Mouse (Mus musculus) retina, adult 2 months (tissue): ENCODE measurements at regions not wholly inside any gene's neighbourhood (a gene's known extent, or its start where the extent isn't known, plus 50 kb on each side); places are given as distances from the start of the nearest gene placed in this dataset.

Source experiments
- DNase-seq: peaks from one replicate; pipeline ENCODE4 v3.0.0-alpha.2; 2012; ENCODE audit warnings: low read depth, low spot score

- no peak for DNase-seq
Observed at GRCm38 (mm10) chr11:43952151-43952550, 51.1 kb upstream of the Adra1b start.

GRCm38 (mm10) chr11:43958241-43958975 is 57.4 kb upstream of the Adra1b start:
- DNase-seq, result no peak

DNA sequence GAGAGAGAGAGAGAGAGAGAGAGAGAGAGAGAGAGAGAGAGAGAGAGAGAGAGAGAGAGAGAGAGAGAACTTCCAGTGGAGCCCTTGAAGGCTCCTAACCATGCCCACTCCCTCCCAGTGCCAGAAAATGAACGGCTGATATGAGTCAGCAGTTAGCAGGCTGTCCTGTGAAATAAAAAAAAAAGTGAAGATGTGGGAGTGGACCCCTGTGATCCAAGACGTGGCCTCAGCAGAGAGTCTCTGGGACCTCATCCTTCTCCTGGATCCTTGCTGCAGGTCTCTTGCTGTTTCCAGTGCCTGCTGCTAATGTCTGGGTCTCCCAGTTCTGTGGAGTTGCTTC is 57.9 kb upstream of the Adra1b start:
- no peak for DNase-seq

DNA sequence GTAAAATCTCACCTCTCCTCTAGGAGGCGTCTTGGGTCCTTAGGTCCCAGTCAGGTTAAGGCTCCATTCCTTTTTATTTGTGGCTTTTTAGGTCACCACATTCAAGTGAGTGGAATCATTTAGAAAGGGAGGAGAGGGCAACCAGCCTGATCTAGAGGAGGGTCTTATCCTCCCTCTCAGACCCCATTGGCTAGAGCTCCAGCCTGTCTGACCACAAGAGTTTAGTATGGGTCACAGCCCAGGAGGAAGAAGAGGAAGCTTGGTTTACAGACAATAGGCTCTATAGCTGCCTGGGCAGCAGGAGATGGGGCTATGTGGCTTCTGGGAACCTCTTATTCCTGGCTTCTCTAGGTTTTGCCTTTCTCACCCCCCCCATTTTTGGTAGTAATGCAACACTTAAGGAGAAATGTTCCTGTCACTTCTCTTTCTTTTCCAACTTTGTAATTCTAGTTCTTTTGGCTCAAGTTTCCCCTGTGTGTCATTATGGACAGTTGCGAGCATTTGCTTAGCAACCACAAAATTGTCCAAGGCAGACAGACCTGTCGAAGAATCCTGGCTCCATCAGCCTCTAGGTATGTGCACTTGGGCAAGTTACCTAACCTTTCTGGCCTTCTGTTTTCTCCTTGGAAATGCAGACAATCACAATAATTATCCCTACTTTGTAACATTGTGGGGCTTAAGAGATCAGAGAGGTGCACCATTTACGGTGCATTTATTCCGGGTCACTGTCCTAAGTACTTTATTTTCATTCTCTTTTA is 59.5 kb upstream of the Adra1b start:
- DNase-seq, result no peak

DNA sequence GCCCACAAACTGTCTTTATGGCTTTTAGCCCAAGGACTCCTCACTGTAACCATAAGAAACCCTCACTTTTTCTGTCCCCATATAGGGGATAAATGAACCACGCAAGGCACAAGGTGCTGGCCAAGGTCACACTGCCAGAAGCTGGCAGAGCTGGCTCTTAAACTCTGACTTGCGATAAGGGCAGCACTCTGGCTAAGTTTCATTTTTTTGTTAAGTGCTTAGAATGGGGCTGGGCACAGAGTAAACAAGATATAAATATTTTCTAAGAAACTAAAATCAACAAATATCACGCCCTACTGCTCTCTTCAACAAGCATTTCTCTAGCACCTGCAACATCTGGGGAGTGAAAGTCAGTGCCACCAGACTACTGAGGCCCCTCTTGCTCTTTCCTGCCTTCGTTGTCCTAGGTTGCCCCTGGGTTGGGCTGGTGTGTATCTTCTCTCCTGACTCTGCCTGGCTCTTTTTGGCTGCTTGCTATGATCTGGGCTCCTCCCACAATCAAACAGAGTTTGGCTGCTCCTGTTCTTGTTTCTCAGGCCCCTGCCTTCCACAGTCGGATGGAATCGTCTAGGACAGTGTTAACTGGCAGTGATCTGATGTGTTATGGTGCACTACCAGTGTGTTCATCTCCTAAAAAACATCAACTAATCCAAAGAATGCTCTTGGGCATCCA is 60.5 kb upstream of the Adra1b start:
- DNase-seq, result no peak

DNA sequence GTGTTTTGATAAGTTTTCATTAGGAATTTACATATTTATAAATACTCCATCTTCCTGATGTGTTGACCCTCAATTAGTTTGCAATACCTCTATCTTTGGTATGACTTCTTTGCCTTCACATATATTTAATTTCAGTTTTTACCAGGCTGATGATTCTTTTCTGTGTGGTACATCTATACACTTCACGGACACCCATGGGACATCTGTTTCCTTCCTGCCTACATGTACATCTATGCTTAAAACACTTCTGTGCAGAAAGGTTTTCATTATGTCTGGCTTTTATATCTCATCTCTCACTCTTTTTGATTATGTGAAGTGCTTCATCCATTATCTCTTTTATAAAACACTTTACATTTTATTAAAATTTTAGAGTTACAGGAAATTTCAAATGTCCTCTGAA is 66.8 kb upstream of the Adra1b start:
- no peak for DNase-seq

- no peak for DNase-seq
Observed at GRCm38 (mm10) chr11:43971886-43972285, 70.9 kb upstream of the Adra1b start.

- DNase-seq, result no peak
Observed at GRCm38 (mm10) chr11:43976024-43976423, 75.0 kb upstream of the Adra1b start.

- no peak for DNase-seq
Observed at GRCm38 (mm10) chr11:43979406-43979805, 78.4 kb upstream of the Adra1b start.

DNA sequence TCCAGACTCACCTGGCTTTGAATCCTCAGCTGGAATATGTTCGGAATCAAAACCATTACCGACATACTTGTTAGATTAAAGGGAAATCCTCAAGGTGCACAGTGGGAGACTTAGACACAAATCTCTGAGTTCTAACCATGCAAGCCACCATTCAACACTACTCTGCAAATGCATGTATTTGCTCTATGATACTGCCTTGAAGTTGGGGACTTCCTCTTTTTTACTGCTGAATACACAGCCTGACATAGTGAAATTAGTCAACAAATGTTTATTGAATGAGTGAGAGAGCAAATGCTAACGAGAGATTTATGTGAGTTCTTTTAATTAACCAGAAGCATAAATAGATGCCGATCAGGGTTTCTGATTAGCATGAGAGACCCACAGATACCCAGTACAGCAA is 79.4 kb upstream of the Adra1b start:
- no peak for DNase-seq

DNA sequence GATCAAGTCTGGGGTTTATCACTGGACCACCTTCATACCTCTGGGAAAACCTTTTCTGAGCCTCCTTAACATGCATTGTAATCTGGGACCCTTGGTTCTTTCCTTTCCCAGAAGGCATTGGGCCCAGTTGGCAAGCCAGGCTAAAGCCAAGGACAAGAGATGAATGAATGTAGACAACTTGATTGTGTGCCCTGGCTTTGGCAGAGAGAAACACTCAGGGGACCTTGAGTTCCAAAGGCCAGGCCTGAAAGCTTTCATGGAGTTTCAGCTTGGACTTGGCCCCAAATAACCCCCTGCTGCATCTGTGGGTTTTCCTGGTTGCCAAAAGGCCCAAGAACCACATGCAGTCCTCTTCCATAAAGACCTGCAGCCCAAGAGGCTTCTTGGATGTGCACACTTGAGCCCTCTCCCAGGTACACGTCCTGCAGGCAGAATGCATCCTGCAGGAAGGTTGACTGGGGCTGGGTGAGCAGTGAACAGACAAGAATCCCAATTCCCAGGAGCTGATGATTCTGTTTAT is 89.0 kb upstream of the Adra1b start:
- no peak for DNase-seq

GRCm38 (mm10) chr11:43992011-43992471 is 91.0 kb upstream of the Adra1b start:
- DNase-seq, result no peak

DNA sequence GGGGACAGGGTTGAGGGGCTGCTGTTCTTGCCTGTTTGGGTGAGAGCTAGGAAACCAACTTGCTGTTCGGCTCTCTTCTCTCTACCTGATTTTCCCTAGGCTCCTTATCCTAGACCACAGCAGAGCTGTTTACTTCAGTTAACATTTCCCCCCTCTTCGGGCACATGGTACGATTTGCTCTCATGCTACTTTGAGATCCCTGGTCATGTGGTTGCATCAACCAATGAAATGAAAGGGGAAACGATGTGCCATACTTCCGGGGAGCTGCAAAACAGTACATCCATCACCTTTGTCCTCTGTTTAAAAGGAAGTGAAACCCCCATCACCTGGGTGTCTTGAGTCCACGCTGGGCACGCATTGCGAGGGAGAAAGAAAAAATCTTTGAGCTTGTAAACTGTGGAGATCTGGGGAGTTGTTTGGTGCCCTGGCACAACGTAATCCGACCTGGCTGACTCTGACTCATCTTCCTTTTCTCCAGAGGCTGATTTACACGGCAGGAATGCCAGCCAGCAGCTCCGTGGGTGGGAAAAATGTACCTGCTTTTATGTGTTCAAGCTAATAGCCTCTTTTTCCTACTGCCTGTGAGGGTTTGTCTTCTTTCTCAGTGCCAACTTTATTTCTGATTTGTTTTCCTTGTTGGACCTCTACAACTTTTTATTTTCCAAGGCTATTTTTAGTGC is 97.2 kb upstream of the Adra1b start:
- no peak for DNase-seq

- no peak for DNase-seq
Observed at GRCm38 (mm10) chr11:44000056-44000455, 99.0 kb upstream of the Adra1b start.

GRCm38 (mm10) chr11:44001843-44002589 is 101.0 kb upstream of the Adra1b start:
- no peak for DNase-seq

- no peak for DNase-seq
Observed at GRCm38 (mm10) chr11:44002716-44003522, 101.9 kb upstream of the Adra1b start.

DNA sequence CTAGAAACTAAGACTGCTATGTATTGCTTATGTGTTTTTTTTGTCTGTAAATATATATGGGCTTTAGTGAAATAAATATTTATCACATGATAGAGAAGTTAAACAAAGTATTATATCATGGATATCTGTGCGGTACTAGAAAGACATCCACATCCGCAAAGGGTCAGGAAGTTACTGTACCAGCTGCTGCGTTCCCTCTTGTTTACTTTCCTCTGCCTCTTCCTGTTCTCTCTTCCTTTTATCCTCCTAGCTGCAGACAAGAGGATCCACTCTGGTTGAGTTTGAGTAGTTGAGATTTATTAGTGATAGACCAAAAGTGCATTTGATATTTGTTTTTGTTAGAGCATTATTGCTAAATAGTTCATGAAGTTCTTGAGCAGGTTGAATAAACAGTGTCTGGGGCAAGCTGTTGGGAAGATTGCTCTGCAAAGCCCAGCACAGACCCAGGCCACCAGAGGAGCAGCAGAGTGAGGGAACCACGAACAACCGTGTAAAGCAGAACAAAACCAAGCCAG is 106.6 kb upstream of the Adra1b start:
- DNase-seq, result no peak

DNA sequence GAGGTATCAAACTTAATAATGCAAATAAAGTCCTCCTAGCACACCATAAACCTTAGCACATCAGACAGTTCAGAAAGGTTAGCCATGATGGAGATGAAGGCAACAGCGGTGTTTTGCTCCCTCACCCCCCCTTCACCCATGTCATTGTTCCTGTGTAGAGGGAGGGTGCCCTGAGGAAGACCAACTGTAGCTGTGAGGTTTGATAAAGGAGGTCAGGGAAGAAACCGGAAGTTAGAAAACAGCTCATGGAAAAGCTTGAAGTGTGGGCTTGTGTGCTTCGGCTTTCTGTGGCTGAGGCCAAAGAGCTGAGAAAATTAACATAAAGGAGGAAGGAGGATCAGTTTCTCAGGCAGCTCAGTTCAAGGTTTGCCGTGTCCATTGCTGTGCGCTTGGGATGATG is 111.3 kb upstream of the Adra1b start:
- DNase-seq, result no peak

DNA sequence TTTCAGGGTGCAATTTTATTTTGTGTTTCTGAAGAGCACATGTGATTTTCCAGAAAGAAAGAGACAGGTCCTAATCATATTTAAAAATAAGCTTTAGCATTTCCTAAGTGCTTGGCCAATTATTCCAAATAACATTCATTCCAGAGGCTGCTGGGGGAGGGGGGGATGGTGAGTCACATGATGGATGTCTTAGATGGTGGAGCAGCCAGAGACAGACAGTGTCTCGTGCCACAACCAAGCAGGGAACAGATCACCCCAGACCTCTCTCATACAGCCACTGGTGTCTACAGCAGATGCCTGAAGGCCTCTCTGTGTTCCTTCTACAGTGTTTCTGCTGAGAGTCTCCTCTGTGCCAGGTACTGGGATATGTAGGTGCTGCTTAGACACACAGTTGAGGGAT is 112.8 kb upstream of the Adra1b start:
- no peak for DNase-seq

- DNase-seq, result no peak
Observed at GRCm38 (mm10) chr11:44021638-44022037, 120.6 kb upstream of the Adra1b start.
